Mouse (Mus musculus): ENCODE results near the gene Smyd3.

Gene Smyd3

GRCm38 (mm10) chr1:179229515-179229914 is 288.3 kb downstream of the Smyd3 start:
- no peak for DNase-seq (ENCODE audit: low read depth, low spot score)

- DNase-seq (ENCODE audit: low read depth, low spot score): no peak
Measured at GRCm38 (mm10) chr1:179220290-179220689, 297.6 kb downstream of the Smyd3 start.

- DNase-seq (ENCODE audit: low read depth, low spot score): no peak
Measured at GRCm38 (mm10) chr1:179218061-179218460, 299.8 kb downstream of the Smyd3 start.

GRCm38 (mm10) chr1:179217036-179217435 is 300.8 kb downstream of the Smyd3 start:
- no peak for DNase-seq (ENCODE audit: low read depth, low spot score)

- DNase-seq (ENCODE audit: low read depth, low spot score): no peak
Measured at GRCm38 (mm10) chr1:179213381-179213780, 304.5 kb downstream of the Smyd3 start.

GRCm38 (mm10) chr1:179212295-179212694 is 305.5 kb downstream of the Smyd3 start:
- DNase-seq (ENCODE audit: low read depth, low spot score): no peak

- DNase-seq (ENCODE audit: low read depth, low spot score): no peak
Measured at GRCm38 (mm10) chr1:179211313-179211712, 306.5 kb downstream of the Smyd3 start.

- no peak for DNase-seq (ENCODE audit: low read depth, low spot score)
Measured at GRCm38 (mm10) chr1:179207846-179208595, 309.8 kb downstream of the Smyd3 start.

- no peak for DNase-seq (ENCODE audit: low read depth, low spot score)
Measured at GRCm38 (mm10) chr1:179207180-179207741, 310.6 kb downstream of the Smyd3 start.

- peak; percentile 21 for DNase-seq (ENCODE audit: low read depth, low spot score)
Measured at GRCm38 (mm10) chr1:179198517-179199200, 319.2 kb downstream of the Smyd3 start.

- DNase-seq (ENCODE audit: low read depth, low spot score): peak; percentile 36
Measured at GRCm38 (mm10) chr1:179197821-179198516, 319.9 kb downstream of the Smyd3 start.

- no peak for DNase-seq (ENCODE audit: low read depth, low spot score)
Measured at GRCm38 (mm10) chr1:179197156-179197555, 320.7 kb downstream of the Smyd3 start.

GRCm38 (mm10) chr1:179196422-179196821 is 321.4 kb downstream of the Smyd3 start:
- DNase-seq (ENCODE audit: low read depth, low spot score): peak; percentile 16

- DNase-seq (ENCODE audit: low read depth, low spot score): no peak
Measured at GRCm38 (mm10) chr1:179192781-179193180, 325.1 kb downstream of the Smyd3 start.

GRCm38 (mm10) chr1:179190837-179191236 is 327.0 kb downstream of the Smyd3 start:
- DNase-seq (ENCODE audit: low read depth, low spot score): no peak

- DNase-seq (ENCODE audit: low read depth, low spot score): no peak
Measured at GRCm38 (mm10) chr1:179187171-179187570, 330.7 kb downstream of the Smyd3 start.

GRCm38 (mm10) chr1:179184631-179185030 is 333.2 kb downstream of the Smyd3 start:
- DNase-seq (ENCODE audit: low read depth, low spot score): no peak

- no peak for DNase-seq (ENCODE audit: low read depth, low spot score)
Measured at GRCm38 (mm10) chr1:179183499-179183898, 334.3 kb downstream of the Smyd3 start.

GRCm38 (mm10) chr1:179180546-179180945 is 337.3 kb downstream of the Smyd3 start:
- DNase-seq (ENCODE audit: low read depth, low spot score): no peak

- DNase-seq (ENCODE audit: low read depth, low spot score): no peak
Measured at GRCm38 (mm10) chr1:179176861-179177658, 340.8 kb downstream of the Smyd3 start.

GRCm38 (mm10) chr1:179174241-179174640 is 343.6 kb downstream of the Smyd3 start:
- no peak for DNase-seq (ENCODE audit: low read depth, low spot score)

Measured in 3T3-L1 (cell line).